Mouse (Mus musculus): Measurements from ENCODE around the gene Cdkl2. TPM values are rescaled to one million over a fixed set of nuclear protein-coding genes. Genes with fewer than 3 reads are reported as not detected.
A peak's percentile ranks its signal among the peaks of the same experiment; 100 is the strongest.

Cdkl2 gene
- total RNA-seq, 2 experiments from 2014 or later, result 3.6 to 4.4 TPM

DNA sequence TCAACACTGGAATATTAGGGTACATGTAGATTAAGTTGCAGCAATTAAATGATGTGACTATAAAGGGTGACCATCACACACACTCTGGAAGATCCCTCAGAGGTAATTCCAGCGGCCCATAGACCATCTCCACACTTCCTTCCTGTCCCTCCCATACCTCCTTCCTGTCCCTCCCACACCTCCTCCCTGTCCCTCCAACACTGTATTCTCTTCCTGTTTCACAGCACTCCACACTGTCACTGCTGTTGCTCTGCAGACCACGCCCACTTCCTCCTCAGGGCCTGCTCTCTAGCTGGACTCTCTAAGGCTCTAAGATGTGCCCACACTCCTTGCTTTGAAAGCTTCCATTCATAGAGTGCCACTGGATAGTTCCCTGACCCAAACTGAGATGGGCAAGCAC is 42.9 kb downstream of the Cdkl2 start:
- intact Hi-C loops (cut with DNase I), result no loop called here
- DNase-seq (ENCODE audit: low spot score), result no peak

- intact Hi-C loops (cut with DNase I), result no loop called here
- DNase-seq (ENCODE audit: low spot score), result no peak
Measured at GRCm38 (mm10) chr5:91994546-91994945, 49.1 kb downstream of the Cdkl2 start.

GRCm38 (mm10) chr5:91993061-91993460 is 50.6 kb downstream of the Cdkl2 start:
- DNase-seq (ENCODE audit: low spot score), result no peak
- intact Hi-C loops (cut with DNase I), result no loop called here

DNA sequence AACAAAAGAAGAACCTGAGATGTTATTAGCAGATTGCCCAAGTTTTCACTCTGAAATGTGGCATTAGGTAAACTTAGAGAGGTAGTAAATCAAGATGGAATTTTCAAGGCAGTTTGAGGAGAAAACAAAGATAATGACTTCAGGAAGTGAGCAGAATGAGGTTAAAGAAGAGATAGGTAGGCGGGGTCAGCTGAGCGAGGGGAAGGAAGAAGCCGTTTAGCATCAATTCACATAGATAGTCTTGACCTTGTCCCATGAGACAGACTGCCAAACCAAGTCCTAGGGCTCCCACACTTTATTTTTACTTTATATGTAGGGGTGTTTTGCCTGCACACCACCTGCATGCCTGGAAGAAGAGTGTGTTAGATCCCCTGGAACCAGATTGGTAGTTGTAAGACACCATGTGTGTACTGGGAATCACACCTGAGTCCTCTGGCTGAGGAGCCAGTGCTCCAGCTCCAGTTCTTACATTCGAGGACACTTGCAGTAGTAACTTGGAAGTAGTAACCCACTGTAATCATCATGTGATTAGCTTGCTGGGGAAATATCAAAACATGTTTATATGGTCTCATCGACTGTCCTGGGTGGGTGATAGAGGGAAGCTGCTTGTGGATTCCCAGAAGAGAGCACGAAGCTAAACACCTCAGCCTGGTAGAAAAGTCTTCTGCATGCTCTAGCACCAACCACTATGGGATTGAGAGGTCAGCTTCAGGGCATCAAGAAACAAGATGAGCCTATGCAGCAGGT is 52.3 kb downstream of the Cdkl2 start:
- intact Hi-C loops (cut with DNase I), result no loop called here
- DNase-seq (ENCODE audit: low spot score), result no peak

- DNase-seq (ENCODE audit: low spot score), result no peak
- intact Hi-C loops (cut with DNase I), result no loop called here
Measured at GRCm38 (mm10) chr5:91989261-91989660, 54.4 kb downstream of the Cdkl2 start.

- intact Hi-C loops (cut with DNase I), result no loop called here
- no peak for DNase-seq (ENCODE audit: low spot score)
Measured at GRCm38 (mm10) chr5:91987799-91988198, 55.9 kb downstream of the Cdkl2 start.

DNA sequence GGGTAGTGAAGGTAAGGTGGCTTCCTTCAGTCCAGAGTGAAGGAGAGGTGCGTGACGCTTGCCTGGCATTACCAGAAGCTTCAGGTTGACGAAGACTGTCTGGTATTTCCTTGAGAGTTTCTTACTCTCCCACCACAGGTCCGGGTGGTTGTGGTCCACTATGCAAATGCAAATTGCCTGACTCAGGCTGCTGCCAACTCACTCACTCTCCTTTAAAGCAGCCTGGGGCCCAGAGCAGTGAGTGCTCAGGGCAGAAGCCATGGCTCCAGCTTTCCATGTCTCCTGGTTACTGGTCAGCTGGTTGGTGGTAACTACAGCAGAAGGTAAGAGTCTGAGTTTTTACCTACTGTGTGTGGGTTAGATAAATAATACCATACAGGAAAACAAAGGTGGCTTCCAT is 56.4 kb downstream of the Cdkl2 start, which contains the start of gene Odaph:
Odaph (plus strand) TSS at position 240 of the 400 bp plus-strand sequence.
- intact Hi-C loops (cut with DNase I), result no loop called here

DNA sequence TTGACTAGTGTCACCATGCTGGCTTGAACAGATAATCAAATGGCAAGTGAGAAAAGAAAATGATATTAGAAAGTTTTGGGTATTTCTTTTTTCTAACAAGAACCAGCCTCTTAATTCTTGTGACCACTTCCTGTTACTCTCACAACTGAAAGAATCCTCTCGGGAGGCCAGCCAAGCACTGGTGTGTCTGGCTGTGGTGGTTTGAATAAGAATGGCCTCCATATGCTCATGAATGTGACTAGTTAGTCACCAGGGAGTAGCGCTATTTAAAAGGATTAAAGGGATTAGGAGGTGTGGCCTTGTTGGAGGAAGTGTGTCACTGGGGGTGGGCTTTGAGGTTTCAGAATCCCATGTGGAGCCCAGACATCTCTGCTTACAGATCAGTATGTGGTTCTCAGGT is 58.0 kb downstream of the Cdkl2 start:
- intact Hi-C loops (cut with DNase I), result no loop called here

More for the DNA sequence above, 56.4 kb downstream of the Cdkl2 start, which contains the start of gene Odaph:
- no peak for DNase-seq (ENCODE audit: low spot score)

DNA sequence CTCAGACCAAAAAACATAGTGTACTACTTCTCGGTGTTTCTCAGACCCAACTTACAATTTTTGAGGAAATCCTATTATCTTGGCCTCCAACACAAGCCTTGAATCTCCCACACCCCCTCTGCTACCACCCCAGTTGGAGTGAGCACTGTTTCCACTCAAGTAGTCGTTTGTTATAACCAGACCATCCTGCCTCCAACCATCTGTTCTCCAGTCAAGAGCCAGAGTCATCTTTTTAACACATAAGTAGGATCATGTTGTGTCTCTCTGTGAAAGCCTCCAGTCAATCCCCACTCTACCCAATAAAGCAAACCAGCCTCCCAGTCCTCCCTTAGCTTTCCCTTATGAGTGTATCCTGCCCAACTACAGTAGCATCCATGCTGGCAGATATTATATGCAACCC is 60.2 kb downstream of the Cdkl2 start:
- DNase-seq (ENCODE audit: low spot score), result no peak
- intact Hi-C loops (cut with DNase I), result no loop called here

More for the DNA sequence above, 58.0 kb downstream of the Cdkl2 start:
- DNase-seq (ENCODE audit: low spot score), result no peak

- intact Hi-C loops (cut with DNase I), result no loop called here
Measured at GRCm38 (mm10) chr5:91981176-91981840, 62.4 kb downstream of the Cdkl2 start.

GRCm38 (mm10) chr5:91977397-91977770 is 66.3 kb downstream of the Cdkl2 start:
- intact Hi-C loops (cut with DNase I), result no loop called here
- DNase-seq (ENCODE audit: low spot score), result no peak

More at GRCm38 (mm10) chr5:91981176-91981840, 62.4 kb downstream of the Cdkl2 start:
- DNase-seq (ENCODE audit: low spot score), result no peak

- intact Hi-C loops (cut with DNase I), result no loop called here
Measured at GRCm38 (mm10) chr5:91976566-91977396, 66.9 kb downstream of the Cdkl2 start.

DNA sequence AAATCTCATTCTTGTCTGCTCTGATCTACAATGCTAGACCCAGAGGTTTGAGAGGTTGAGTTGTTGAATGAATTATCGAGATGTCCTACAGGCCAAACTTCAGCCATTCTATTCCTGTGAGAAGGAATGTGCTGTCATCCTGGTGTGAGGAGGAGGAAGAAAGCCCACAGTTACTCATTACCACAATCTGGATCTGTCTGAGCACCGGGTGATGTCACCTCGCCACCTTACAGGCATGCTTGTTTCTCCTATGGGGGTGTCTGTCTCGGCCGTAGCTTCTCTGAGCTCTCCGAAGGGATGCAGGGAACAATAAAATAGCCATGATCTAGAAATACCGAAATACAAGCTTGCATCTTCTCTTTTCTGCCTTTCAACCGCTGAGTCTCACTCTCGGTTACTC is 67.9 kb downstream of the Cdkl2 start:
- intact Hi-C loops (cut with DNase I), result no loop called here
- DNase-seq (ENCODE audit: low spot score), result no peak

More at GRCm38 (mm10) chr5:91976566-91977396, 66.9 kb downstream of the Cdkl2 start:
- no peak for DNase-seq (ENCODE audit: low spot score)

GRCm38 (mm10) chr5:91974002-91974401 is 69.7 kb downstream of the Cdkl2 start:
- DNase-seq (ENCODE audit: low spot score), result no peak
- intact Hi-C loops (cut with DNase I), result no loop called here

DNA sequence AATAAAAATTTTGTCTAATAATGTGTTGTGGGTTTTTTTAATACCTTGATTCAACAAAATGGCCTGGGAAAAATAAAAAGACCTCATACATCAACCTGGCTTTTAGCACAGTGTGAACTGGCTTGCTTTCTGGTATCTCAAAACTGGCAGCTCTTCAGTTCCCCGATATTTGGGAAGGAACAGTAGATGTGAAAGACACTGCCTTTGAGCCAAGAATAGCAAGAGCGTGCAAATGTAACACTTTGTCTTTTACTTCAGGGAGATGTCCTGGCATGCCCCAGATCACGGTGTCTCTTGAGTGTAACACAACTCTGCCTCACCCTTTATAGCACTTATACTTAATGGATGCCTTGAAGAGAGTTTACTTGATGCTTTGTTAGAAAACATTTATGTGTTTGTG is 71.6 kb downstream of the Cdkl2 start:
- intact Hi-C loops (cut with DNase I), result no loop called here
- DNase-seq (ENCODE audit: low spot score), result no peak

DNA sequence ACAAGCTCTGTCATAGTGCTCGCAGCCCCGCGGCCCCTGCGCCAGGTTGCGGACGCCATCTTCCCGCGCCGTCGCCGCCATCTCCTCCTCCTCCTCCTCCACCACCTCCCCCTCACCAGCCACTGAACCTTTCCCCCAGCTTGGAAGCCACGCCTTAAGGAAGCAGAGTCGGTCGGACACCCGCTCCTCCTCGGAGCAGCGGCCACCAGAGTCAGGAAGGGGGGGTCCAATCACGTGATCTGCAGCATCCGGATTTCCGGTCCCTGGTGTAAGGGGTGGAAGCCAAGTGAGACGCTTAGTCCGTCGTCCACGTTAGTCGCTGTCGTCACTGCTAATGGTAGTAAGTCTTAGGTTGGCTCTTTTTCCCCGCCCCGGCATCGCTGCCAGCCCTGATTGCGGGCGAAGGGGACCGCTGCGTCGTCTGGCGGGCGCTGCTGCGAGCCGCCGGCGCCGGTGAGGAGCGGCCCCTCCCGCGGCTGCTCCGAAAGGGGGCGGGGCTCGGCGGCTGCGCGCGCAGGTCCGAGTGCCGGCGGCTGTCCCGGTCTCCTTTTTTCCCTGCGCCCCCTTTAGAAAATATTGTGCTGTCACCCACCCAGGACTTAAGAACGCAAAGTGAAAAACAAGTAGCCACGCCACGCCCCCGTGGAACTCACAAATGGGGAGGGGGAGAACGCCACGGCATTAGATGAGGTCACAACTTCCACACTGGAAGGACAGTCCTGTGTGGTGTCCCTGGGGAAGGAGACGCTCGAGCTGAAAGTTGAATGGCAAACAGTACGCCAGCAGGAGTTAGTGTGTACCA is 80.8 kb downstream of the Cdkl2 start, which contains the start of gene Rchy1:
Rchy1 (minus strand) TSS at position 430 of the 802 bp plus-strand sequence.
- DNase-seq (ENCODE audit: low spot score), result peak; percentile 93
- intact Hi-C loops (cut with DNase I), result loop anchor here (5.0 kb wide), 2 partner anchors 79 to 154 kb away; partner anchors contain the start of gene Cdkl2

DNA sequence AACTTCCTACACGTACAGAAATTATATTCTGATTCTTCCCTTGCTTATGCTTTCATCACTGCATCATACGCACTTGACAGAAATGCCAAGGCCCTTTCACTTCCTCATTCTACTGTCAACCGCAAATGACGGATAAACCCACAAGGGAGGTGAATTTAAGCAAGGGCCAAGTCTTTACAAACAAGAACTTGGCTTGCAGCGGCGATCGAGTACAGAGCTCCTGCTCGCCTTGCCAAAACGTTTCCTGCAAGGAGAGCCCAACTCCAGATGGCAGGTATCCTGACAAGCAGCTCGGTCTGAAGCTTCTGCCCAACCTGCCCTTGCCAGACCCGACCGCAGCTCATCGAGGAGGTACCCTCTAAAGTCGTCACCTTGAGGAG is 81.4 kb downstream of the Cdkl2 start:
- no peak for DNase-seq (ENCODE audit: low spot score)

GRCm38 (mm10) chr5:91961370-91961769 is 82.3 kb downstream of the Cdkl2 start:
- intact Hi-C loops (cut with DNase I), result loop anchor here (5.0 kb wide), 2 partner anchors 81 to 156 kb away; partner anchors contain the start of gene Cdkl2
- DNase-seq (ENCODE audit: low spot score), result no peak

More for the DNA sequence above, 81.4 kb downstream of the Cdkl2 start:
- intact Hi-C loops (cut with DNase I), result loop anchor here (5.0 kb wide), 2 partner anchors 80 to 155 kb away; partner anchors contain the start of gene Cdkl2

DNA sequence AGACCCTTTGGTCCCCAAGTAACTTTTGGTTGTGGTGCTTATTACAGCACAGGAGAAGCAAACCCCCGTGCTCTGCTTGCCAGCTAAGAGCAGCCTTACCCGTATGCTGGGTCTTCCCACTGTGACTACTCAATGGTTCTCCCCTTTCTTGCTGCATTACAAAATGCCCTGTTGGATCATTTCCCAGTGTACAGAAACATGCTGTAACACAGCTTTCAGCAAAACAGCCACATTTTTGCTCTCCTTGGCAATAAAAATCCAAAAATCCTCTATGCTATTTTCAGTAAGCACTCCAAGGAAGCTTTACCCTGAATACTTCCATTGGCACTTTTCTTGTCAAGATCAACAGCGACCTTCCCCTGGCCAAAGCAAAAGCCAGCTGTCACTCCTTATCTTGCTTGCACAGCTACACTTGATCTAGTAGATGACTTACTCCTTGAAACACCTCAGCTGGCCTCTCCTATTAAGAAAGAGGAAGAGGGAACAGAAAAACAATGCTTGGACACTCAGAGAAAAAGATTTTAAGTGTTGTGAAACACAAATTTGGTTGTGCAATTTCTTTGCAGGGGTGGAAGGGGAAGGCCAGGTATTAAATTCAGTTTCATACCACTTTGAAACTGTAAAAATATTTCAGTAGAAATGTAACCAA is 83.0 kb downstream of the Cdkl2 start:
- DNase-seq (ENCODE audit: low spot score), result no peak
- intact Hi-C loops (cut with DNase I), result loop anchor here (5.0 kb wide), 2 partner anchors 82 to 157 kb away; partner anchors contain the start of gene Cdkl2
